ENCODE assay signal across 8 mouse cellular contexts in the genomic region with DNA sequence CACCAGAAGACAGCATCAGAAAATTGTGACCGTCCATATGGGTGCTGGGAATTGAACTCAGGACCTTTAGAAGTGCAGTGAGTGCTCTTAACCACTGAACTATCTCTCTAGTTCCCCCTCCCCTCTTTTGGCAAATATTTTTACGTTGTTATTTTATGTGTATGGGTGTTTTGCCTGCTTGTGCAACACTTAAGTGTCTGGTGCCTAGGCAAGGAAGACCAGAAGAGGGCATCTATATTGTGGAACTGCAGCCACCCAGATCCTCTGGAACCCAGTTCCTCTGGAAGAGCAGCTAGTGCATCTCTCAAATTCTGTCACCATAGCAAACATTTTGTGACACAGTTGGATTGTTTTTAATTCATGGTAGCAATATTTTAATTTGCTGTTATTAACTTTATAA. TPM values are rescaled to one million over a fixed set of nuclear protein-coding genes. Genes with fewer than 3 reads are reported as not detected.
DNase-seq lines count a peak whose midpoint lies in the region; ATAC-seq lines count a peak whose summit lies in the region.

No protein-coding gene starts in this region.

- no peaks in the 10 kb centered on the region for H3K36me3 ChIP-seq in lung, embryonic 16.5 days (ENCODE audit: control insufficient read depth, insufficient read depth, low read length)
- peaks cover 25% of the 10 kb centered on the region for H3K36me3 ChIP-seq in forebrain, embryonic 10.5 days (replicated peaks)
- H3K36me3 ChIP-seq in limb, embryonic 10.5 days = peaks cover 28% of the 10 kb centered on the region
- H3K36me3 ChIP-seq in neural tube, embryonic 15.5 days = no peaks in the 10 kb centered on the region

- 15% methylated on average over 2 of the region's 2 CpGs for WGBS in lung, embryonic 16.5 days
- WGBS in forebrain, embryonic 10.5 days = 67% methylated on average over 2 of the region's 2 CpGs
- WGBS in limb, embryonic 10.5 days = 69% methylated on average over 2 of the region's 2 CpGs
- 33% methylated on average over 2 of the region's 2 CpGs for WGBS in neural tube, embryonic 15.5 days

- H3K27me3 ChIP-seq in lung, embryonic 16.5 days (ENCODE audit: control insufficient read depth, insufficient read depth, low read depth, low read length) = no peaks in the 10 kb centered on the region
- no peaks in the 10 kb centered on the region for H3K27me3 ChIP-seq in forebrain, embryonic 10.5 days (ENCODE audit: poor library complexity, severe bottlenecking)
- H3K27me3 ChIP-seq in limb, embryonic 10.5 days (ENCODE audit: low read depth, poor library complexity, severe bottlenecking) = no peaks in the 10 kb centered on the region
- H3K27me3 ChIP-seq in neural tube, embryonic 15.5 days (replicated peaks) = no peaks in the 10 kb centered on the region

- no peaks in the 10 kb centered on the region for H3K9me3 ChIP-seq in lung, embryonic 16.5 days (ENCODE audit: control insufficient read depth, low read length)
- H3K9me3 ChIP-seq in forebrain, embryonic 10.5 days = no peaks in the 10 kb centered on the region
- H3K9me3 ChIP-seq in limb, embryonic 10.5 days (replicated peaks) = no peaks in the 10 kb centered on the region
- H3K9me3 ChIP-seq in neural tube, embryonic 15.5 days (replicated peaks) = no peaks in the 10 kb centered on the region

- peak overlapping the region; percentile 62 for H3K4me2 ChIP-seq in lung, embryonic 16.5 days (ENCODE audit: low read depth, low read length)
- peak overlapping the region; percentile 67 for H3K4me2 ChIP-seq in neural tube, embryonic 15.5 days

- peak overlapping the region; percentile 98 for H3K9ac ChIP-seq in lung, embryonic 16.5 days (ENCODE audit: low read length)
- 0 out of 2 replicates have a peak overlapping the region, but pooled peaks have one; percentile 92 for H3K9ac ChIP-seq in neural tube, embryonic 15.5 days (replicated peaks)

- H3K4me3 ChIP-seq in lung, embryonic 16.5 days (ENCODE audit: low read length) = peak overlapping the region; percentile 96
- H3K4me3 ChIP-seq in forebrain, embryonic 10.5 days = peak overlapping the region; percentile 93
- H3K4me3 ChIP-seq in limb, embryonic 10.5 days = peak overlapping the region; percentile 95
- H3K4me3 ChIP-seq in neural tube, embryonic 15.5 days (replicated peaks) = peak overlapping the region; percentile 55

- no peak overlapping the region for H3K27ac ChIP-seq in lung, embryonic 16.5 days (ENCODE audit: low read length)
- H3K27ac ChIP-seq in forebrain, embryonic 10.5 days = no peak overlapping the region
- H3K27ac ChIP-seq in limb, embryonic 10.5 days = no peak overlapping the region
- H3K27ac ChIP-seq in neural tube, embryonic 15.5 days (replicated peaks) = no peak overlapping the region

- H3K4me1 ChIP-seq in lung, embryonic 16.5 days (replicated peaks; ENCODE audit: control insufficient read depth, insufficient read depth, low read length) = peaks cover 17% of the 10 kb centered on the region
- peaks cover 28% of the 10 kb centered on the region for H3K4me1 ChIP-seq in forebrain, embryonic 10.5 days
- peaks cover 17% of the 10 kb centered on the region for H3K4me1 ChIP-seq in limb, embryonic 10.5 days
- peaks cover 25% of the 10 kb centered on the region for H3K4me1 ChIP-seq in neural tube, embryonic 15.5 days

- no peak for ATAC-seq in lung, embryonic 16.5 days (ENCODE audit: low read depth)
- no peak for ATAC-seq in neural tube, embryonic 15.5 days (ENCODE audit: low FRiP score)
- ATAC-seq in activated CD4-positive, CD25-positive, alpha-beta regulatory T cell, adult 4 months = no peak

- no peak for DNase-seq in lung, postnatal 14 days
- no peak for DNase-seq in forebrain, embryonic 10.5 days (ENCODE audit: extremely low spot score, low spot score)
- no peak for DNase-seq in limb, embryonic 10.5 days (ENCODE audit: low spot score)
- DNase-seq in urinary bladder, postnatal 4 days (ENCODE audit: low spot score in 2 of 2) = no peak
- DNase-seq in left cerebral cortex, adult 9 months (ENCODE audit: low spot score in 2 of 2) = no peak

RNA-seq across cellular contexts. Expression of a gene that starts 2.0 kb away (rescaled TPM):
- 36.1 and 45.6 TPM in 2 replicates for polyA plus RNA-seq in lung, embryonic 16.5 days (2015; fragmentation: Nextera tagmentation; extraction: Ambion mirVana)
- polyA plus RNA-seq in forebrain, embryonic 10.5 days (2016; fragmentation: Nextera tagmentation; extraction: Ambion mirVana) = 68.7 and 71.4 TPM in 2 replicates
- polyA plus RNA-seq in limb, embryonic 10.5 days (2016; fragmentation: Nextera tagmentation; extraction: Ambion mirVana) = 65.6 and 83.7 TPM in 2 replicates
- 57.7 and 60.3 TPM in 2 replicates for polyA plus RNA-seq in neural tube, embryonic 15.5 days (2015; fragmentation: Nextera tagmentation; extraction: Ambion mirVana)
- 10 to 100 TPM; 60.6 to 86.4 TPM for polyA plus RNA-seq in activated CD4-positive, CD25-positive, alpha-beta regulatory T cell, adult 4 months (2017; shearing (Covaris generic))
